In genomic region chr11:119389851-119390270, GRCm38 (mm10) we compare ENCODE assay signal across 8 mouse cellular contexts. TPM values are rescaled to one million over a fixed set of nuclear protein-coding genes. Genes with fewer than 3 reads are reported as not detected.
DNase-seq lines count a peak whose midpoint lies in the region; ATAC-seq and TF ChIP-seq lines count a peak whose summit lies in the region.

No protein-coding gene starts in this region.

- peak; percentile 60 for ATAC-seq in intestine, embryonic 15.5 days
- ATAC-seq in limb, embryonic 11.5 days (ENCODE audit: insufficient number of reproducible peaks, low FRiP score, low TSS enrichment, low read depth): no peak
- ATAC-seq in midbrain, embryonic 12.5 days (ENCODE audit: low FRiP score, low read depth): no peak

- H3K4me2 ChIP-seq in intestine, embryonic 15.5 days (replicated peaks): peak overlapping the region; percentile 98
- H3K4me2 ChIP-seq in limb, embryonic 11.5 days (ENCODE audit: low read depth, severe bottlenecking): peak overlapping the region; percentile 98
- peak overlapping the region; percentile 93 for H3K4me2 ChIP-seq in midbrain, embryonic 12.5 days (replicated peaks)

- peaks cover 26% of the 10 kb centered on the region for H3K4me1 ChIP-seq in intestine, embryonic 15.5 days (replicated peaks)
- H3K4me1 ChIP-seq in limb, embryonic 11.5 days (ENCODE audit: control insufficient read depth, insufficient read depth, low read length): peaks cover 11% of the 10 kb centered on the region
- peaks cover 22% of the 10 kb centered on the region for H3K4me1 ChIP-seq in midbrain, embryonic 12.5 days
- H3K4me1 ChIP-seq in small intestine, adult 2 months (ENCODE audit: control insufficient read depth, insufficient read depth, insufficient read length, low read length): peaks cover 14% of the 10 kb centered on the region

- H3K9me3 ChIP-seq in intestine, embryonic 15.5 days: no peaks in the 10 kb centered on the region
- H3K9me3 ChIP-seq in limb, embryonic 11.5 days (ENCODE audit: control insufficient read depth, low read length): no peaks in the 10 kb centered on the region
- H3K9me3 ChIP-seq in midbrain, embryonic 12.5 days: no peaks in the 10 kb centered on the region

- no peaks in the 10 kb centered on the region for H3K36me3 ChIP-seq in intestine, embryonic 15.5 days
- no peaks in the 10 kb centered on the region for H3K36me3 ChIP-seq in limb, embryonic 11.5 days (ENCODE audit: control insufficient read depth, insufficient read depth, low read length)
- H3K36me3 ChIP-seq in midbrain, embryonic 12.5 days: no peaks in the 10 kb centered on the region
- no peaks in the 10 kb centered on the region; the same call in 1 of the 2 replicates for H3K36me3 ChIP-seq in small intestine, adult 2 months (ENCODE audit: control insufficient read depth, insufficient read depth, low read length)

- peak overlapping the region; percentile 85 for H3K27ac ChIP-seq in intestine, embryonic 15.5 days
- no peak overlapping the region for H3K27ac ChIP-seq in limb, embryonic 11.5 days (replicated peaks; ENCODE audit: low read depth, low read length)
- H3K27ac ChIP-seq in midbrain, embryonic 12.5 days (replicated peaks): no peak overlapping the region
- peak overlapping the region; percentile 88 for H3K27ac ChIP-seq in small intestine, adult 2 months (ENCODE audit: insufficient read depth, low read depth, low read length)

- TF ChIP-seq CTCF in small intestine, adult 2 months (IDR thresholded peaks at IDR 0.05; ENCODE audit: extremely low read depth, insufficient read length, insufficient replicate concordance, low read depth, low read length): peak; percentile 23; the same call in 1 of the 2 replicates

- DNase-seq in adrenal gland, adult 2 months: peak; percentile 92
- DNase-seq in cerebellum, postnatal 4 days (ENCODE audit: low spot score in 2 of 2): peak; percentile 47 to 62
- peak; percentile 87 for DNase-seq in gastrocnemius, postnatal 10 days
- DNase-seq in limb, embryonic 11.5 days (ENCODE audit: low spot score): peak; percentile 82
- no peak for DNase-seq in T-cell, adult 2 months (ENCODE audit: low spot score)

- peak overlapping the region; percentile 80 for H3K9ac ChIP-seq in intestine, embryonic 15.5 days
- H3K9ac ChIP-seq in limb, embryonic 11.5 days (ENCODE audit: low read length): peak overlapping the region; percentile 50
- H3K9ac ChIP-seq in midbrain, embryonic 12.5 days (replicated peaks): peak overlapping the region; percentile 45

- peak overlapping the region; percentile 78 for H3K4me3 ChIP-seq in intestine, embryonic 15.5 days (replicated peaks)
- H3K4me3 ChIP-seq in limb, embryonic 11.5 days (ENCODE audit: low read depth, low read length): peak overlapping the region; percentile 64
- H3K4me3 ChIP-seq in midbrain, embryonic 12.5 days: peak overlapping the region; percentile 51
- H3K4me3 ChIP-seq in small intestine, adult 2 months (ENCODE audit: low read depth, low read length): peak overlapping the region; percentile 89

- TF ChIP-seq POLR2A in small intestine, adult 2 months (IDR thresholded peaks at IDR 0.05; ENCODE audit: low read depth, low read length): no peak

- WGBS in intestine, embryonic 15.5 days: under 1% methylated on average over 35 of the region's 35 CpGs
- WGBS in limb, embryonic 11.5 days: under 1% methylated on average over 35 of the region's 35 CpGs
- under 1% methylated on average over 35 of the region's 35 CpGs for WGBS in midbrain, embryonic 12.5 days
- 2% methylated on average over 35 of the region's 35 CpGs for WGBS in small intestine, adult 2 months

- H3K27me3 ChIP-seq in intestine, embryonic 15.5 days (replicated peaks): 0 out of 2 replicates have a peak, but pooled peaks cover 4% of the 10 kb centered on the region
- H3K27me3 ChIP-seq in limb, embryonic 11.5 days (ENCODE audit: control insufficient read depth, insufficient read depth, low read length): peaks cover 26% of the 10 kb centered on the region
- H3K27me3 ChIP-seq in midbrain, embryonic 12.5 days: peaks cover 74% of the 10 kb centered on the region
- no peaks in the 10 kb centered on the region for H3K27me3 ChIP-seq in small intestine, adult 2 months (ENCODE audit: control insufficient read depth, insufficient read depth, low read length)

RNA-seq across cellular contexts. Expression of gene Rnf213, which starts 3.0 kb away (rescaled TPM):
- 10 to 100 TPM; 20.8 to 27.3 TPM for total RNA-seq in adrenal gland, adult 2 months (2021)
- 11.4 and 12.5 TPM in 2 replicates for polyA plus RNA-seq in adrenal gland, adult 2 months (2012; rRNA removed)
- total RNA-seq in gastrocnemius, postnatal 10 days (2021): 10 to 100 TPM in 1 of 2 experiments, 1 to 10 TPM in 1; 6.9 to 10.1 TPM
- polyA plus RNA-seq in intestine, embryonic 15.5 days (2015; fragmentation: Nextera tagmentation; extraction: Ambion mirVana): 8.3 and 9.2 TPM in 2 replicates
- 3.1 and 3.5 TPM in 2 replicates for polyA plus RNA-seq in limb, embryonic 11.5 days (2014; fragmentation: Nextera tagmentation; extraction: Ambion mirVana)
- 1.2 TPM in 2 replicates for polyA plus RNA-seq in midbrain, embryonic 12.5 days (2016; fragmentation: Nextera tagmentation; extraction: Ambion mirVana)
- polyA plus RNA-seq in small intestine, adult 2 months (2012; rRNA removed): 11.9 and 34.7 TPM in 2 replicates

RNA-seq across cellular contexts. Expression of gene Slc26a11, which starts 34.5 kb away (rescaled TPM):
- 1 to 10 TPM; 5.1 to 6.9 TPM for total RNA-seq in adrenal gland, adult 2 months (2021)
- 22.6 and 26.9 TPM in 2 replicates for polyA plus RNA-seq in adrenal gland, adult 2 months (2012; rRNA removed)
- total RNA-seq in gastrocnemius, postnatal 10 days (2021): 1 to 10 TPM; 2.6 to 4.0 TPM
- polyA plus RNA-seq in intestine, embryonic 15.5 days (2015; fragmentation: Nextera tagmentation; extraction: Ambion mirVana): 7.2 and 9.9 TPM in 2 replicates
- 7.3 and 7.4 TPM in 2 replicates for polyA plus RNA-seq in limb, embryonic 11.5 days (2014; fragmentation: Nextera tagmentation; extraction: Ambion mirVana)
- polyA plus RNA-seq in midbrain, embryonic 12.5 days (2016; fragmentation: Nextera tagmentation; extraction: Ambion mirVana): 4.2 and 6.1 TPM in 2 replicates
- polyA plus RNA-seq in small intestine, adult 2 months (2012; rRNA removed): 9.7 and 17.3 TPM in 2 replicates

RNA-seq across cellular contexts. Expression of gene Sgsh, which starts 34.5 kb away (rescaled TPM):
- total RNA-seq in adrenal gland, adult 2 months (2021): 10 to 100 TPM; 19.6 to 22.4 TPM
- 74.4 and 92.1 TPM in 2 replicates for polyA plus RNA-seq in adrenal gland, adult 2 months (2012; rRNA removed)
- total RNA-seq in gastrocnemius, postnatal 10 days (2021): 1 to 10 TPM; 5.2 to 5.7 TPM
- 7.5 and 10.5 TPM in 2 replicates for polyA plus RNA-seq in intestine, embryonic 15.5 days (2015; fragmentation: Nextera tagmentation; extraction: Ambion mirVana)
- polyA plus RNA-seq in limb, embryonic 11.5 days (2014; fragmentation: Nextera tagmentation; extraction: Ambion mirVana): 4.9 and 6.2 TPM in 2 replicates
- 4.6 and 6.5 TPM in 2 replicates for polyA plus RNA-seq in midbrain, embryonic 12.5 days (2016; fragmentation: Nextera tagmentation; extraction: Ambion mirVana)
- polyA plus RNA-seq in small intestine, adult 2 months (2012; rRNA removed): 12.6 and 19.2 TPM in 2 replicates

Comparison
In these comparisons a context has a peak if more than half of its experiments do, and no peak if none do; other contexts are left out.
1. H3K27ac ChIP-seq: peak in intestine, embryonic 15.5 days (single experiment) and small intestine, adult 2 months (single experiment); none in limb, embryonic 11.5 days (single experiment) and midbrain, embryonic 12.5 days (single experiment).
2. Peak in every context shown above with its lines, with median percentiles within 50 percentile points of each other: H3K4me2 ChIP-seq, H3K4me3 ChIP-seq and H3K9ac ChIP-seq.